Mouse (Mus musculus): Measurements from ENCODE around the gene Hspa1b.
"Not testable (repeated sequence)": the region's sequence is repeated elsewhere in the genome, so short reads cannot be mapped to it uniquely, and the experiment has no call there.

The Hspa1b gene

GRCm38 (mm10) chr17:34981690-34982180, 22.7 kb upstream of the Hspa1b start, which contains the start of gene Lsm2:
Lsm2 (plus strand) TSS chr17:34981862.
- DNase-seq (ENCODE audit: low read depth, low spot score): peak; percentile 90

DNA sequence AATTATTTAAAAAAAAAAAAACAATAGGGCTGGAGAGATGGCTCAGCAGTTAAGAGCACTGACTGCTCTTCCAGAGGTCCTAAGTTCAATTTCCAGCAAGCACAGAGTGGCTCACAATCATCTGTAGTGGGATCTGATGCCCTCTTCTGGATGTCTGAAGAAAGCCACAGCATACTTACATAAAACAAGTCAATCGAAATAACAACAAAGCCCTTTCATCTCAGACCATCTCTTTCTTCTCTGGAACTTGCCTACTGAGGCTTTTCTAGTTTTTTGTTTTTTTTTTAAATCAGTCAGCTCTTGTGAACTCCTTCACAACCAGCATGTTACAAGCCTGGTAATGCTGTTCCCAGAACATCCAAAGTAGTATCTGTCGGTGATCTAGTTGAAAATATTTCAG, 21.6 kb upstream of the Hspa1b start:
- DNase-seq (ENCODE audit: low read depth, low spot score): no peak

- no peak for DNase-seq (ENCODE audit: low read depth, low spot score)
Observed at GRCm38 (mm10) chr17:34979631-34980030, 20.6 kb upstream of the Hspa1b start.

GRCm38 (mm10) chr17:34978239-34978638, 19.2 kb upstream of the Hspa1b start:
- DNase-seq (ENCODE audit: low read depth, low spot score): no peak

- DNase-seq (ENCODE audit: low read depth, low spot score): no peak
Observed at GRCm38 (mm10) chr17:34977000-34977399, 18.0 kb upstream of the Hspa1b start.

GRCm38 (mm10) chr17:34975581-34976492, 16.8 kb upstream of the Hspa1b start:
- DNase-seq (ENCODE audit: low read depth, low spot score): no peak

DNA sequence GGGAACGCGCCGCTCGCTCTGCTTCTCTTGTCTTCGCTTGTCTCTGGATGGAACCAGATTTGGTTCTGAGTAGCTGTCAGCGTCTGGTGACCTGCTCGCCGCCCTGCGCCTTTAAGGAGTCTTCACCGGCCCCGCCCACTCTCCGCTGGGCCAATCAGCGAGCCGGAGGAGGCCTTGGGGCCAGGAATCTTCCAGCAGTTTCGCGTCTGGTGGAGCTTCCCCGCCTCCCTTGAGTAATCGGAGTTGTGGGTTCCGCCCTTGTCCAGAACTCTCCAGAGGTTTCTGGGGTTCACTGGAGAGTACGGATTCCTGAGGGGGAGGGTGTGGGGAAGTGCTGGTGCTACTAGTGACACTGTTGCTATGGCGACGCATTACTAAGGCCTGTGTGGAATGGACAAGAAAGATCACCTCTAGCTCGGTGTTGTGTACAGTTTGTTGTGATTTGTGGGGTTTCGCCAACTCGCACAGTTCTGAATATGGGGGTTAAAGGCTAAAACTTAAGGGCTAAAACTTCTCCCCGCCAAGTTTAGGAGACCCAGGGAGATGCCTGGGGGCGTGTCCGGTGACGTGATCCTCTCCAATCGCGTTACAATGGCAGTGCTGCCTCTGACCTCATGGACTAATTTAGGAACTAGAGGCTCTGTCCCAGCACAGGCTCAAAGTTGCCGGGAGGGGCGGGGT, 13.2 kb upstream of the Hspa1b start, which contains the start of the genes Hspa1a and Hspa1l:
Gene Hspa1a, minus strand, starts transcription at position 88 of the 681 bp plus-strand sequence.
Gene Hspa1l, plus strand, starts transcription at position 635 of the 681 bp plus-strand sequence.
- not testable (repeated sequence) for DNase-seq (ENCODE audit: low read depth, low spot score)

GRCm38 (mm10) chr17:34971694-34972068, 12.6 kb upstream of the Hspa1b start:
- not testable (repeated sequence) for DNase-seq (ENCODE audit: low read depth, low spot score)

DNA sequence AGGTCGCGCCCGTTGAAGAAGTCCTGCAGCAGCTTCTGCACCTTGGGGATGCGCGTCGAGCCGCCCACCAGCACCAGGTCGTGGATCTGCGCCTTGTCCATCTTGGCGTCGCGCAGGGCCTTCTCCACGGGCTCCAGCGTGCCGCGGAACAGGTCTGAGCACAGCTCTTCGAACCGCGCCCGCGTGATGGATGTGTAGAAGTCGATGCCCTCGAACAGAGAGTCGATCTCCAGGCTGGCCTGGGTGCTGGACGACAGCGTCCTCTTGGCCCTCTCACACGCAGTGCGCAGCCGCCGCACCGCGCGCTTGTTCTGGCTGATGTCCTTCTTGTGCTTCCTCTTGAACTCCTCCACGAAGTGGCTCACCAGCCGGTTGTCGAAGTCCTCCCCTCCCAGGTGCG, 11.8 kb upstream of the Hspa1b start:
- DNase-seq (ENCODE audit: low read depth, low spot score): not testable (repeated sequence)

- DNase-seq (ENCODE audit: low read depth, low spot score): not testable (repeated sequence)
Observed at GRCm38 (mm10) chr17:34969822-34970221, 10.8 kb upstream of the Hspa1b start, which contains the start of gene Gm20481. Gm20481 (plus strand) TSS chr17:34969912.

GRCm38 (mm10) chr17:34965627-34966026, 6.6 kb upstream of the Hspa1b start:
- DNase-seq (ENCODE audit: low read depth, low spot score): no peak

GRCm38 (mm10) chr17:34964640-34965049, 5.6 kb upstream of the Hspa1b start:
- DNase-seq (ENCODE audit: low read depth, low spot score): no peak

DNA sequence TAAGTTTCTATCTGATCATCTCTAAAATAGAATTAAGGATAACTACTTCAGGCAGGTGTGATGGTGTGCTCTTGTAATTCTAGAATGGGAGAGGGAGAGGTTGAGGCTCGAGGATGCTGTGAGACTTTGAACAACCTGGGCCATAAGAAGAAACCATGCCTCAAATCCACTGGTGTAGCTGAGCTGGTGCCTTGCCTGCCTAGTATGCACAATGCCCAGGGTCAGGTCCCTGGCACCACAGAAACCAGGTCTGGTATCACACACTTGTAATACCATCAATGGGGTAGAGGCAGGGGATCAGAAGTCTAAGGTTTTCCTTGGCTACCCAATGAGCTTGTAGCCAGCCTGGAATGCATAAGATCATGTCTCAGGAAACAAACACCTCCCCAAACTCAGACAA, 3.8 kb upstream of the Hspa1b start:
- no peak for DNase-seq (ENCODE audit: low read depth, low spot score)

DNA sequence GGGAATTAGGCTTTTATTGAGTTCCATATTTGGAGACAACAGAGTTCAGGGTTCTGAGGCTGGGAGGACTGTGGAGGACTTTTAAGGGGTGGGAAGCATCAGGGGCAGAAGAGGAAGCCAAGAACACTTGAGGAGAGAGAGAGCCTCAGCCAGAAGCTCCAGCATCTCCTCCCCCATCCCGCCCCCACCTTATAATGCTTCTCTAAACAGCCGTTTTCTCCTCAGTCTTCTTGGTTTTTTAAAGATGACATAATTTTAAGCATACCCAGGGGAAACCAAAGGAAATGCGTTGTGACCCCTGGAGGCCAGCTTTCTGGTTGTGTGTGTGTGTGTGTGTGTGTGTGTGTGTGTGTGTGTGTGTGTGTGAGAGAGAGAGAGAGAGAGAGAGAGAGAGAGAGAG, 3.1 kb upstream of the Hspa1b start:
- no peak for DNase-seq (ENCODE audit: low read depth, low spot score)

DNA sequence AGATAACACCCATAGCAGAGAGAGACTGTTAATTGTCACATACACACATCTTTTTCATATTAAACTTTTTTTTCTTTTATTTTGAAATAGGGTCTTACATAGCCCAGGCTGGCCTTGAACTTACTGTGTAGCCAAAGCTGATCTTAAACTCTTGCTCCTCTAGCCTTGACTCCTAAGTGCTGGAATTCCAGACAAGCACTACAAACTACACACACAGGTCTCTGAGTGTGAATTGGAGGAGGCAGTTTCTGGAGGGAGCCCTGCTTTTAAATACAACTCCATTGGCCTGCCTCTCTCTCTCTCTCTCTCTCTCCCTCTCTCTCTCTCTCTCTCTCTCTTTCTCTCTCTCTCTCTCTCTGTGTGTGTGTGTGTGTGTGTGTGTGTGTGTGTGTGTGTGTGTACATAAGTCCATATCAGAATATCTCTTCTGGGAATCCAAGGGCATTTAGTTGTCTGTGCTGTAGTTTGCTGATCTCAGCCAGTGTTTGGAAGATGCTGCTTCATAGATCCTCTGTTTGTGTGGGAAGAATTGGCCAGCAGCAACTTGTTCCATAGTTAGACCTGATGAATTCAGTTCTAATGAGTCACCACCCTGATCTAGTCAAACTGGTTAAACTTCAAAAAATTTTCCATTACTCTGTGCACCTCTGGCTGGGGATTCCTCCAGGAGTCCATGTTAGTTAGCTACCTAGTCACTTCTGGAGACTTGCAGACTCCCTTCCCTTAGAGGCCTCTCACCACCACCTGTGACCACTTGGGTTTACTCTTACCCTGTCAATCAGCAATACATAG, 1.9 kb upstream of the Hspa1b start:
- DNase-seq (ENCODE audit: low read depth, low spot score): no peak

- DNase-seq (ENCODE audit: low read depth, low spot score): no peak
Observed at GRCm38 (mm10) chr17:34959881-34960515, 960 bp upstream of the Hspa1b start.

GRCm38 (mm10) chr17:34958734-34959129, 306 bp downstream of the Hspa1b start:
- not testable (repeated sequence) for DNase-seq (ENCODE audit: low read depth, low spot score)

GRCm38 (mm10) chr17:34957966-34958365, 1.1 kb downstream of the Hspa1b start:
- DNase-seq (ENCODE audit: low read depth, low spot score): not testable (repeated sequence)

DNA sequence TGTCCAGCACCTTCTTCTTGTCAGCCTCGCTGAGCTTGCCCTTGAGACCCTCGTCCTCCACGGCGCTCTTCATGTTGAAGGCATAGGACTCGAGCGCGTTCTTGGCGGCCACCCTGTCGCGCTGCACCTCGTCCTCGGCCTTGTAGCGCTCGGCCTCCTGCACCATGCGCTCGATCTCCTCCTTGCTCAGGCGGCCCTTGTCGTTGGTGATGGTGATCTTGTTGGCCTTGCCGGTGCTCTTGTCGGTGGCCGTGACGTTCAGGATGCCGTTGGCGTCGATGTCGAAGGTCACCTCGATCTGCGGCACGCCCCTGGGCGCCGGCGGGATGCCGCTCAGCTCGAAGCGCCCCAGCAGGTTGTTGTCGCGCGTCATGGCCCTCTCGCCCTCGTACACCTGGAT, 1.7 kb downstream of the Hspa1b start:
- DNase-seq (ENCODE audit: low read depth, low spot score): not testable (repeated sequence)

GRCm38 (mm10) chr17:34956340-34956739, 2.7 kb downstream of the Hspa1b start:
- no peak for DNase-seq (ENCODE audit: low read depth, low spot score)

- DNase-seq (ENCODE audit: low read depth, low spot score): no peak
Observed at GRCm38 (mm10) chr17:34955884-34956283, 3.2 kb downstream of the Hspa1b start.

All from brain, embryonic 18.5 days (tissue).